Mouse (Mus musculus): Measurements from ENCODE around the gene Kcnab2. TPM values are rescaled to one million over a fixed set of nuclear protein-coding genes. Genes with fewer than 3 reads are reported as not detected.

The Kcnab2 gene
- polyA plus RNA-seq, 1 experiment from 2014 or later, result 11.0 TPM

DNA sequence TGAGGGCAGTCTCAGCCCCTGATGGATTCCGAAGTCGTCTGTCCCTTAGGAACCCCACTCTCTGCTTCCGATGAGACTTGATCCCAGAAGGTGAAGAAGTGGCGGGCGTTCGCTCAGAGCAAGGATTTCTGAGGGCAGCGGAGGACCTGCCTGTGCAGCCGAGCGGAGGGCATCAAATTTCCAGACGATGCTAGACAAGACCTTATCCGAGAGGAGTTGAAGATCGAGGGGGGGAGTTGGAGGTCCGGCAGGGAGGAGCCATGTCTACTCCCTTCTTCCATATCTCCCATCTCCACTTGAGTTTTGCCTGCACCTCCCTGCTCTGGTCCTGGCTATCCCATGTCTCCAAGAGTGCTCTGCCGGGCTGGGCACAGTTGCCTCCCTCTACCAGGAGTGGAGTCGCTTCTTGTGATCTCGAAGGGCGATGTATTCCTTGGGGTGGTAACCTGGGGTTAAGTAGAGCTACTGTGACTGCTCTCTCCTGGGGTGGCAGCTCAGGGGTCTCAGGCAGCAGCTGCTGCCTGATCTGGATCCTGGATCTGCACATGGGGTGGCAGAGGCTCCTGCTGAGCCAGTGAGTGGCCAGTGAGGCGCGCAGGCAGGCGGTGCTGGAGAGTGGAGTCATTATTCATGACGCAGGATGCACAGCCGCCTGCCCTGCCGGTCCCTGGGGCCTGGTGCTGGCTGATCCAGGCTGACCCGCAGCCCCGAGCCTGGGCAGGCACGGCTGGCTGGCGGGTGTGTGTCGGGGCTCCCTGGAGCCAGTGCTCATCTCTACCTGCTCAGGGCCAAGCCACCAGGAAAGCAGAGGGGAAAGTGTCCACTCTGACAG, 59.2 kb downstream of the Kcnab2 start:
- 35% methylated on average over 28 of the region's 28 CpGs for WGBS
- no peak overlapping the region for H3K9ac ChIP-seq (ENCODE audit: low read length)
- H3K36me3 ChIP-seq (ENCODE audit: control insufficient read depth, insufficient read depth, low read length), result no peaks in the 10 kb centered on the region
- H3K27ac ChIP-seq (ENCODE audit: low read depth, low read length), result 0 out of 2 replicates have a peak overlapping the region, but pooled peaks have one; percentile 9
- H3K4me3 ChIP-seq (ENCODE audit: low read depth, low read length), result no peak overlapping the region
- no peak for DNase-seq (ENCODE audit: low spot score, missing footprints)
- peaks cover 10% of the 10 kb centered on the region for H3K4me1 ChIP-seq (ENCODE audit: control insufficient read depth, insufficient read depth, low read length)
- ATAC-seq (ENCODE audit: low FRiP score), result peak; percentile 69
- no peaks in the 10 kb centered on the region; the same call in 1 of the 2 replicates for H3K27me3 ChIP-seq (ENCODE audit: control insufficient read depth, insufficient read depth, low read length)
- H3K4me2 ChIP-seq, result no peak overlapping the region
- H3K9me3 ChIP-seq (ENCODE audit: control insufficient read depth, low read length), result no peaks in the 10 kb centered on the region

DNA sequence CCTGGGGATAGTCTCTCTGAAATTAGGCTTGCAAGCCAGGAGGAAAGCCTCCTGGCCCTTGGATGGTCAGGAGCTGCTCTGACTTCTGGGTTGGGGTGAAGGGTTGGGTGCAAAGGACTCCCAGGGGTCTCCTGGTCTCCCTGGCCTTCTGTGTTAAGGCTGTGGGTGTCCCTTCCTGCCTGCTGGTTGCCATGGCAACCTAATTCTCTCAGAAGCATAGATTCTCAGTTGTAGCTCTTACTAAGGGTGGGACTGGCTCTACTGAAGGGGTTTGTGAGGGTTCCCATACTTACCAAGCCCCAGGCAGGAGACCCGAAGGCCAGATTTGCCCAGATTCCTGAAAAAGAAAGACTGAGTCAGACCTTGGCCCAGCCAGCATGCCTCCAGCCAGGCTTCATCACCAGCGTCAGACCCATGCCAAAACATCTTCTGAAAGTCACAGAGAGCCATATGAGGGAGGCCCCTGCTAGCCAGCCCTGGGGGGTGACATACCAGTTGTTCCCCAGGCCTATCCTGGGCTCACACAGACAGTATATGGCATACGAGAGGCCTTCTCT, 65.1 kb downstream of the Kcnab2 start:
- H3K27ac ChIP-seq (ENCODE audit: low read depth, low read length), result no peak overlapping the region
- no peaks in the 10 kb centered on the region for H3K9me3 ChIP-seq (ENCODE audit: control insufficient read depth, low read length)
- no peak overlapping the region for H3K4me3 ChIP-seq (ENCODE audit: low read depth, low read length)
- H3K4me1 ChIP-seq (ENCODE audit: control insufficient read depth, insufficient read depth, low read length), result peaks cover 4% of the 10 kb centered on the region
- DNase-seq (ENCODE audit: low spot score, missing footprints) (no peak), ATAC-seq (ENCODE audit: low FRiP score) (no peak)
- H3K36me3 ChIP-seq (ENCODE audit: control insufficient read depth, insufficient read depth, low read length), result no peaks in the 10 kb centered on the region
- H3K27me3 ChIP-seq (ENCODE audit: control insufficient read depth, insufficient read depth, low read length), result no peaks in the 10 kb centered on the region
- 76% methylated on average over 3 of the region's 3 CpGs for WGBS
- H3K9ac ChIP-seq (ENCODE audit: low read length), result no peak overlapping the region
- H3K4me2 ChIP-seq, result no peak overlapping the region

- no peaks in the 10 kb centered on the region for H3K9me3 ChIP-seq (ENCODE audit: control insufficient read depth, low read length)
- no peaks in the 10 kb centered on the region for H3K27me3 ChIP-seq (ENCODE audit: control insufficient read depth, insufficient read depth, low read length)
- WGBS, result 88% methylated on average over 13 of the region's 13 CpGs
- ATAC-seq (ENCODE audit: low FRiP score) (no peak), DNase-seq (ENCODE audit: low spot score, missing footprints) (no peak)
- H3K4me3 ChIP-seq (ENCODE audit: low read depth, low read length), result no peak overlapping the region
- H3K4me2 ChIP-seq, result no peak overlapping the region
- no peaks in the 10 kb centered on the region for H3K36me3 ChIP-seq (ENCODE audit: control insufficient read depth, insufficient read depth, low read length)
- no peak overlapping the region for H3K27ac ChIP-seq (ENCODE audit: low read depth, low read length)
- H3K4me1 ChIP-seq (ENCODE audit: control insufficient read depth, insufficient read depth, low read length), result peaks cover 4% of the 10 kb centered on the region
- H3K9ac ChIP-seq (ENCODE audit: low read length), result no peak overlapping the region
Measured at GRCm38 (mm10) chr4:152410961-152411360, 66.7 kb downstream of the Kcnab2 start.

DNA sequence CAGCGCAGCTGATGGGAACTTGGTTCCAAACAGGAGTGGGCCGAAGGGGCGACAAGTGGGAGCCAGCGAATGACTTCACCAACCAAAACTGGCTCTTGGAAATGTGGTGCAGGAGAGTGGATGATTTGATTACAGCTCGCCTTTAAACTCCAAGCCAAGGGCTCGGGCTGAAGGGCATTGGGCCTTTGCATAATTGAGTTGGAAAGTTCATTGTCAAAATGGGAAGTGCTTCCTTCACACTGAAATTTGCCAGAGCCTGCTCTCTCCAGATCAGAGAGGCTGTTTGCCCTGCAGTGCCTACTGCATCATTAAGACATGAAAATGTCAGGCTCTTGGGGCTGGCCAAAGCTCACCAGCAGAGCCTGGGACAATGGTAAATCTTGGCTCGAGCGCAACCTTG, 71.1 kb downstream of the Kcnab2 start:
- Histone ChIP-seq H3K27ac (ENCODE audit: low read depth, low read length) (no peak overlapping the region), H3K9ac (ENCODE audit: low read length) (no peak overlapping the region), H3K36me3 (ENCODE audit: control insufficient read depth, insufficient read depth, low read length) (no peaks in the 10 kb centered on the region), H3K4me2 (no peak overlapping the region), H3K9me3 (ENCODE audit: control insufficient read depth, low read length) (no peaks in the 10 kb centered on the region), H3K4me3 (ENCODE audit: low read depth, low read length) (no peak overlapping the region), H3K27me3 (ENCODE audit: control insufficient read depth, insufficient read depth, low read length) (no peaks in the 10 kb centered on the region), H3K4me1 (ENCODE audit: control insufficient read depth, insufficient read depth, low read length) (no peaks in the 10 kb centered on the region)
- DNase-seq (ENCODE audit: low spot score, missing footprints), result no peak
- WGBS, result 81% methylated on average over 8 of the region's 8 CpGs
- ATAC-seq (ENCODE audit: low FRiP score), result no peak

DNA sequence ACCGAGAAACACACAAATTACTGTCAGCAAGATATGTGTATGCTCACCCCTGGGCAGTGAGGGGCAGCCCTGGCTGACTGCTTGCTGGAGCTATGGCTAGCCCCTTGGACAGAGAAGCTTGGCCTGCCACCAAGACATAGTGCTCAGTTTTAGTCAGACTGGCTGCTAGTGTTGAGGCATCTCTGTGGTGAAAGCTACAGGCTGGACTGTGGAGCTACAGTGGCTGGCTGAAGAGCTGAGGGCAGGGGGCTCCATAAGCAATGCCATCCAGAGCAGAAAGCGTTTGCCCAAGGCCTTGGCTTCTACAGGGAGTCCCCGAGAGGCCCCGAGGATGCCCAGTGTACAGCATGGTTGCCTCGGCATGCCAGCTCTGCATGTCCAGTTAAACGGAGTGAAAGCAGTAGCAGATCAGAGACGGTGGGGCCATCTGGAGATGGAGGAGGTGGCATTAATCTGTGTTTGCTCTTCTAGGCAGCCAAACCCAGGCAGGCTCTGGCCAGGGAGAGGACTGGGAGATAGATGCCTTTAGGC, 71.9 kb downstream of the Kcnab2 start:
- Histone ChIP-seq H3K4me1 (ENCODE audit: control insufficient read depth, insufficient read depth, low read length) (no peaks in the 10 kb centered on the region), H3K27me3 (ENCODE audit: control insufficient read depth, insufficient read depth, low read length) (no peaks in the 10 kb centered on the region), H3K4me3 (ENCODE audit: low read depth, low read length) (no peak overlapping the region), H3K9ac (ENCODE audit: low read length) (no peak overlapping the region), H3K4me2 (no peak overlapping the region), H3K9me3 (ENCODE audit: control insufficient read depth, low read length) (no peaks in the 10 kb centered on the region), H3K36me3 (ENCODE audit: control insufficient read depth, insufficient read depth, low read length) (no peaks in the 10 kb centered on the region), H3K27ac (ENCODE audit: low read depth, low read length) (no peak overlapping the region)
- no peak for ATAC-seq (ENCODE audit: low FRiP score)
- 84% methylated on average over 7 of the region's 7 CpGs for WGBS
- DNase-seq (ENCODE audit: low spot score, missing footprints), result no peak

- H3K4me1 ChIP-seq (ENCODE audit: control insufficient read depth, insufficient read depth, low read length), result no peaks in the 10 kb centered on the region
- H3K9ac ChIP-seq (ENCODE audit: low read length), result no peak overlapping the region
- no peak overlapping the region for H3K4me2 ChIP-seq
- H3K9me3 ChIP-seq (ENCODE audit: control insufficient read depth, low read length), result no peaks in the 10 kb centered on the region
- no peak overlapping the region for H3K27ac ChIP-seq (ENCODE audit: low read depth, low read length)
- no peaks in the 10 kb centered on the region for H3K27me3 ChIP-seq (ENCODE audit: control insufficient read depth, insufficient read depth, low read length)
- DNase-seq (ENCODE audit: low spot score, missing footprints) (no peak), ATAC-seq (ENCODE audit: low FRiP score) (no peak)
- H3K36me3 ChIP-seq (ENCODE audit: control insufficient read depth, insufficient read depth, low read length), result no peaks in the 10 kb centered on the region
- no peak overlapping the region for H3K4me3 ChIP-seq (ENCODE audit: low read depth, low read length)
- WGBS, result 77% methylated on average over 6 of the region's 6 CpGs
Measured at GRCm38 (mm10) chr4:152405143-152405542, 72.5 kb downstream of the Kcnab2 start.

DNA sequence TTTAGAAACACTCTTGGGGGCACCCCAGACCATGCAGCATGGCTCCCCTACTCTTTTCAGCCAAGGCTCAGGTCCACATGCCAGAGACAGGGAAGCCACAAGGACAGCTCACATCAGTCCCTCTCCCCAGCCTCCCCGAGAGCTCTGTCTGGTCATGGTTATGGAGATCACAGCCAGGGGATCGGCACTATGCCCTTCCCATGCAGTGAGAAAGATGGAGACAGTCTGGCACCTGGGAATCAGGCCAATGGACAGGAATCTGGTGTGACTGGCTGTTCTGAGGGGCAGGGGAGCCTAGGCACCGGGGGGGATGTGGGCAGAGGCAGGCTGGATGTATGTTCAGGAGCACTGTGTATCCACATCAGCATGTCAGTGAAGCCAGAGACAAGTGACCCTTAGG, 78.7 kb downstream of the Kcnab2 start:
- H3K9me3 ChIP-seq (ENCODE audit: control insufficient read depth, low read length), result no peaks in the 10 kb centered on the region
- 90% methylated on average over 3 of the region's 3 CpGs for WGBS
- no peak for ATAC-seq (ENCODE audit: low FRiP score)
- no peaks in the 10 kb centered on the region for H3K36me3 ChIP-seq (ENCODE audit: control insufficient read depth, insufficient read depth, low read length)
- no peak overlapping the region for H3K4me3 ChIP-seq (ENCODE audit: low read depth, low read length)
- DNase-seq (ENCODE audit: low spot score, missing footprints), result no peak
- H3K4me1 ChIP-seq (ENCODE audit: control insufficient read depth, insufficient read depth, low read length), result no peaks in the 10 kb centered on the region
- no peak overlapping the region for H3K4me2 ChIP-seq
- H3K27me3 ChIP-seq (ENCODE audit: control insufficient read depth, insufficient read depth, low read length), result no peaks in the 10 kb centered on the region
- no peak overlapping the region for H3K9ac ChIP-seq (ENCODE audit: low read length)
- H3K27ac ChIP-seq (ENCODE audit: low read depth, low read length), result no peak overlapping the region

DNA sequence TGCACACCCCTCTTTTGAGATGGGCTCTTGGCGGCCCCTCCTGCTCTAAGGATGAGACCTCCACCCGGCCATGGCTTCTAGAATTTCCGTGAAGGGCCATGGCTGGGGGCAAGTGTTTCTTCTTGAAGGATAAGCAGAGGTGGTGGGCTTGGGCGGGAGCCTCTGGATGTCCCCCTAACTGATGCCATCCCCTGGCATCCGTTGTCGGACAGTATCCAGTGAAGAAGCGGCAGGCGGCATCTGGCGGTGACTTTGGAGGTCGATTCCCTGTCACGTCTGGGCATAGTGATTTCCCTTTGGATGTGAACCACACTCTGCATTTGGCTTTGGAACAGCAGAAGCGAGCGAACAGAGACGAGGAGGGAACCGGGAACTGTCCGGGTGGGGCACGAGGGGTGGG, 85.0 kb downstream of the Kcnab2 start:
- Histone ChIP-seq H3K27me3 (ENCODE audit: control insufficient read depth, insufficient read depth, low read length) (no peaks in the 10 kb centered on the region), H3K9me3 (ENCODE audit: control insufficient read depth, low read length) (no peaks in the 10 kb centered on the region), H3K4me3 (ENCODE audit: low read depth, low read length) (no peak overlapping the region), H3K9ac (ENCODE audit: low read length) (no peak overlapping the region), H3K4me2 (no peak overlapping the region), H3K36me3 (ENCODE audit: control insufficient read depth, insufficient read depth, low read length) (no peaks in the 10 kb centered on the region), H3K27ac (ENCODE audit: low read depth, low read length) (no peak overlapping the region), H3K4me1 (ENCODE audit: control insufficient read depth, insufficient read depth, low read length) (no peaks in the 10 kb centered on the region)
- DNase-seq (ENCODE audit: low spot score, missing footprints) (no peak), ATAC-seq (ENCODE audit: low FRiP score) (no peak)
- WGBS, result 91% methylated on average over 17 of the region's 17 CpGs

DNA sequence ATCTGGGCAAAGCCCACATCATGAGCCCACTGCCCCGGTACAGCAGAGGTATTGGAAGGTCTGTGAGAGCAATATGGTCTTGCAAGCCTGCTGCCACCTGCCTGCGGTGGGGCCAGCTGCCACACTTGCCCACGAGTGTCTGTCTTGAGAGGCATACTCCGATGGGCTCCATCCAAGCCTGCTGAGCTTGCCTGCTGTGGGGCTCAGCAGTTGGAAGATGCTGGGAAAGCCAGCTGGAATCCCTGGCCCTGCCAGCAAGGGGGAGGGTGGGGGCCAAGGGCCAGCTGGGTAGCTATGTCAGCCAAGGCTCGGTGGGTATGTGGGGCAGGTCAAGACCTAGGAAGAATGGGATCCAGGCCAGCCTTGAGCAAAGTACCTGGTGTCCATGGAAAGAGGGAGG, 85.5 kb downstream of the Kcnab2 start:
- WGBS, result 82% methylated on average over 5 of the region's 5 CpGs
- Histone ChIP-seq H3K4me1 (ENCODE audit: control insufficient read depth, insufficient read depth, low read length) (no peaks in the 10 kb centered on the region), H3K4me2 (no peak overlapping the region), H3K27me3 (ENCODE audit: control insufficient read depth, insufficient read depth, low read length) (no peaks in the 10 kb centered on the region), H3K4me3 (ENCODE audit: low read depth, low read length) (no peak overlapping the region), H3K9me3 (ENCODE audit: control insufficient read depth, low read length) (no peaks in the 10 kb centered on the region), H3K36me3 (ENCODE audit: control insufficient read depth, insufficient read depth, low read length) (no peaks in the 10 kb centered on the region), H3K9ac (ENCODE audit: low read length) (no peak overlapping the region), H3K27ac (ENCODE audit: low read depth, low read length) (no peak overlapping the region)
- no peak for DNase-seq (ENCODE audit: low spot score, missing footprints)
- ATAC-seq (ENCODE audit: low FRiP score), result no peak

All from midbrain, embryonic 11.5 days (tissue).